27 mouse cellular contexts compared by ENCODE assay signal in genomic region chr2:155745487-155745886, GRCm38 (mm10). TPM values are rescaled to one million over a fixed set of nuclear protein-coding genes. Genes with fewer than 3 reads are reported as not detected.
"Had no signal": no experiment of that assay in that cellular context is flagged by ENCODE, and none has a peak within 500 bp of the region (broad histone marks: within the 10 kb centered on the region; RNA-seq: fewer than 3 reads in every experiment).

No protein-coding gene starts in this region.

- DNase-seq: cerebellum, adult 8-10 months; cerebellum, adult 9-10 months; cerebellum, adult 9-11 months; cerebellum, postnatal 10 days; cerebellum, postnatal 14 days; cerebellum, postnatal 25 days; cerebellum, postnatal 36 days; embryo, embryonic 11 days; forebrain, postnatal 0 days; gastrocnemius, adult 2 months; gastrocnemius, postnatal 10 days; gastrocnemius, postnatal 14 days; gastrocnemius, postnatal 25 days; gastrocnemius, postnatal 36 days; heart, adult 11 months; heart, adult 18-20 months; heart, adult 2 months had no signal

- ATAC-seq: forebrain, embryonic 13.5 days; forebrain, embryonic 14.5 days; forebrain, embryonic 15.5 days; forebrain, embryonic 16.5 days; forebrain, postnatal 0 days had no signal

RNA-seq across cellular contexts. Expression of gene Gm17581, which starts 9.8 kb away (rescaled TPM):
- total RNA-seq: common myeloid progenitor, adult 5-6 weeks; forebrain, postnatal 0 days; gastrocnemius, adult 18-20 months; gastrocnemius, adult 2 months; gastrocnemius, adult 8-10 months; gastrocnemius, postnatal 10 days; gastrocnemius, postnatal 14 days; gastrocnemius, postnatal 25 days; gastrocnemius, postnatal 36 days; gastrocnemius, postnatal 4 days; granulocyte monocyte progenitor cell, adult 5-6 weeks; heart, adult 18-20 months; heart, adult 2 months; heart, adult 8-10 months had no signal

RNA-seq across cellular contexts. Expression of gene Mmp24, which starts 29.7 kb away (rescaled TPM):
- total RNA-seq: gastrocnemius, adult 18-20 months; gastrocnemius, adult 2 months; gastrocnemius, adult 8-10 months; gastrocnemius, postnatal 25 days; gastrocnemius, postnatal 36 days; granulocyte monocyte progenitor cell, adult 5-6 weeks; heart, adult 18-20 months; heart, adult 2 months; heart, adult 8-10 months had no signal
